ENCODE assay signal across 10 mouse cellular contexts in genomic region chr4:136829837-136830236, GRCm38 (mm10). TPM values are rescaled to one million over a fixed set of nuclear protein-coding genes. Genes with fewer than 3 reads are reported as not detected.
DNase-seq lines count a peak whose midpoint lies in the region; ATAC-seq and TF ChIP-seq lines count a peak whose summit lies in the region.
"Had no signal": no experiment of that assay in that cellular context is flagged by ENCODE, and none has a peak within 500 bp of the region (broad histone marks: within the 10 kb centered on the region; RNA-seq: fewer than 3 reads in every experiment).

No protein-coding gene starts in this region.

- H3K4me1 ChIP-seq in forebrain, embryonic 12.5 days, result peaks cover 94% of the 10 kb centered on the region
- peaks cover 72% of the 10 kb centered on the region for H3K4me1 ChIP-seq in forebrain, embryonic 15.5 days
- peaks cover 14% of the 10 kb centered on the region for H3K4me1 ChIP-seq in ES-Bruce4 (ENCODE audit: control insufficient read depth, insufficient read depth, low read length)
- peaks cover 91% of the 10 kb centered on the region for H3K4me1 ChIP-seq in hindbrain, embryonic 12.5 days
- peaks cover 95% of the 10 kb centered on the region for H3K4me1 ChIP-seq in midbrain, embryonic 13.5 days (replicated peaks)

- H3K9me3 ChIP-seq in forebrain, embryonic 12.5 days, result no peaks in the 10 kb centered on the region
- no peaks in the 10 kb centered on the region for H3K9me3 ChIP-seq in forebrain, embryonic 15.5 days
- no peaks in the 10 kb centered on the region for H3K9me3 ChIP-seq in ES-Bruce4 (replicated peaks; ENCODE audit: control insufficient read depth, insufficient read depth, low read length, poor library complexity, severe bottlenecking)
- H3K9me3 ChIP-seq in hindbrain, embryonic 12.5 days (replicated peaks), result no peaks in the 10 kb centered on the region
- no peaks in the 10 kb centered on the region for H3K9me3 ChIP-seq in midbrain, embryonic 13.5 days

- TF ChIP-seq POLR2A in ES-Bruce4 (IDR thresholded peaks at IDR 0.05; ENCODE audit: insufficient read depth, low read length), result no peak

- WGBS in forebrain, embryonic 12.5 days, result 15% methylated on average over 9 of the region's 9 CpGs
- WGBS in forebrain, embryonic 15.5 days, result 24% methylated on average over 9 of the region's 9 CpGs
- WGBS in hindbrain, embryonic 12.5 days, result 14% methylated on average over 9 of the region's 9 CpGs
- WGBS in midbrain, embryonic 13.5 days, result 10% methylated on average over 9 of the region's 9 CpGs

- ATAC-seq in forebrain, embryonic 12.5 days (ENCODE audit: low FRiP score), result no peak
- ATAC-seq in forebrain, embryonic 15.5 days (replicated peaks), result no peak
- ATAC-seq in hindbrain, embryonic 12.5 days (ENCODE audit: low FRiP score), result no peak
- ATAC-seq in midbrain, embryonic 13.5 days, result no peak

- TF ChIP-seq EP300 in ES-Bruce4 (IDR thresholded peaks at IDR 0.05; ENCODE audit: insufficient read depth, low read depth, low read length), result peak; percentile 51; the same call in 1 of the 2 replicates

- H3K27me3 ChIP-seq in forebrain, embryonic 12.5 days, result no peaks in the 10 kb centered on the region
- H3K27me3 ChIP-seq in forebrain, embryonic 15.5 days, result no peaks in the 10 kb centered on the region
- no peaks in the 10 kb centered on the region for H3K27me3 ChIP-seq in ES-Bruce4 (ENCODE audit: control insufficient read depth, insufficient read depth, low read length, poor library complexity, severe bottlenecking)
- no peaks in the 10 kb centered on the region for H3K27me3 ChIP-seq in hindbrain, embryonic 12.5 days
- H3K27me3 ChIP-seq in midbrain, embryonic 13.5 days, result no peaks in the 10 kb centered on the region

- TF ChIP-seq CTCF in ES-Bruce4 (IDR thresholded peaks at IDR 0.05; ENCODE audit: low read depth, low read length), result no peak

- peaks cover 12% of the 10 kb centered on the region; the same call in 1 of the 2 replicates for H3K36me3 ChIP-seq in forebrain, embryonic 12.5 days (replicated peaks)
- H3K36me3 ChIP-seq in forebrain, embryonic 15.5 days, result no peaks in the 10 kb centered on the region
- H3K36me3 ChIP-seq in ES-Bruce4 (ENCODE audit: control insufficient read depth, insufficient read depth, low read length, poor library complexity, severe bottlenecking), result no peaks in the 10 kb centered on the region
- peaks cover 6% of the 10 kb centered on the region; the same call in 1 of the 2 replicates for H3K36me3 ChIP-seq in hindbrain, embryonic 12.5 days
- peaks cover 7% of the 10 kb centered on the region; the same call in 1 of the 2 replicates for H3K36me3 ChIP-seq in midbrain, embryonic 13.5 days

- H3K27ac ChIP-seq in forebrain, embryonic 12.5 days, result peak overlapping the region; percentile 43
- H3K27ac ChIP-seq in forebrain, embryonic 15.5 days (replicated peaks), result no peak overlapping the region
- H3K27ac ChIP-seq in ES-Bruce4 (ENCODE audit: insufficient read depth, low read length), result 0 out of 2 replicates have a peak overlapping the region, but pooled peaks have one; percentile 20
- 0 out of 2 replicates have a peak overlapping the region, but pooled peaks have one; percentile 9 for H3K27ac ChIP-seq in hindbrain, embryonic 12.5 days
- peak overlapping the region; percentile 41; the same call in 1 of the 2 replicates for H3K27ac ChIP-seq in midbrain, embryonic 13.5 days

- H3K4me3 ChIP-seq in forebrain, embryonic 12.5 days (replicated peaks), result no peak overlapping the region
- H3K4me3 ChIP-seq in forebrain, embryonic 15.5 days, result no peak overlapping the region
- H3K4me3 ChIP-seq in ES-Bruce4 (ENCODE audit: low read depth, low read length), result peak overlapping the region; percentile 11; the same call in 1 of the 2 replicates
- no peak overlapping the region for H3K4me3 ChIP-seq in hindbrain, embryonic 12.5 days
- 0 out of 2 replicates have a peak overlapping the region, but pooled peaks have one; percentile 2 for H3K4me3 ChIP-seq in midbrain, embryonic 13.5 days (replicated peaks)

- H3K4me2 ChIP-seq in forebrain, embryonic 12.5 days, result peak overlapping the region; percentile 33
- H3K4me2 ChIP-seq in forebrain, embryonic 15.5 days (replicated peaks), result no peak overlapping the region
- H3K4me2 ChIP-seq in hindbrain, embryonic 12.5 days (replicated peaks), result peak overlapping the region; percentile 29
- H3K4me2 ChIP-seq in midbrain, embryonic 13.5 days (replicated peaks), result peak overlapping the region; percentile 39

- no peak for DNase-seq in adrenal gland, postnatal 4 days (ENCODE audit: low spot score in 2 of 2)
- no peak for DNase-seq in spleen, postnatal 10 days (ENCODE audit: low spot score in 2 of 2)
- no peak for DNase-seq in layer of hippocampus, adult 9-11 months
- DNase-seq: adrenal gland, adult 2 months; gastrocnemius, postnatal 14 days had no signal

- peak overlapping the region; percentile 25; the same call in 1 of the 2 replicates for H3K9ac ChIP-seq in forebrain, embryonic 12.5 days
- no peak overlapping the region for H3K9ac ChIP-seq in forebrain, embryonic 15.5 days (replicated peaks)
- no peak overlapping the region for H3K9ac ChIP-seq in ES-Bruce4 (ENCODE audit: low read depth, poor library complexity, severe bottlenecking)
- peak overlapping the region; percentile 35; the same call in 1 of the 2 replicates for H3K9ac ChIP-seq in hindbrain, embryonic 12.5 days
- peak overlapping the region; percentile 53; the same call in 1 of the 2 replicates for H3K9ac ChIP-seq in midbrain, embryonic 13.5 days (replicated peaks)

RNA-seq across cellular contexts. Expression of gene Ephb2, which starts 6.0 kb away (rescaled TPM):
- polyA plus RNA-seq in forebrain, embryonic 12.5 days (2016; fragmentation: Nextera tagmentation; extraction: Ambion mirVana), result 20.3 and 30.2 TPM in 2 replicates
- polyA plus RNA-seq in forebrain, embryonic 15.5 days (2015; fragmentation: Nextera tagmentation; extraction: Ambion mirVana), result 18.9 and 20.4 TPM in 2 replicates
- polyA plus RNA-seq in ES-Bruce4 (2011; ENCODE audit: insufficient read depth, insufficient read length, low read depth, missing spikeins), result 15.1 and 15.5 TPM in 2 replicates
- polyA plus RNA-seq in hindbrain, embryonic 12.5 days (2016; fragmentation: Nextera tagmentation; extraction: Ambion mirVana), result 25.4 and 30.8 TPM in 2 replicates
- polyA plus RNA-seq in midbrain, embryonic 13.5 days (2015; fragmentation: Nextera tagmentation; extraction: Ambion mirVana), result 20.3 and 25.0 TPM in 2 replicates
- 10 to 100 TPM; 16.9 to 21.2 TPM for total RNA-seq in adrenal gland, postnatal 4 days (2021)

RNA-seq across cellular contexts. Expression of gene C1qb, which starts 56.1 kb away (rescaled TPM):
- polyA plus RNA-seq in forebrain, embryonic 12.5 days (2016; fragmentation: Nextera tagmentation; extraction: Ambion mirVana), result 16.0 and 18.8 TPM in 2 replicates
- 28.2 and 30.5 TPM in 2 replicates for polyA plus RNA-seq in forebrain, embryonic 15.5 days (2015; fragmentation: Nextera tagmentation; extraction: Ambion mirVana)
- not detected in 2 replicates for polyA plus RNA-seq in ES-Bruce4 (2011; ENCODE audit: insufficient read depth, insufficient read length, low read depth, missing spikeins)
- 31.6 and 34.9 TPM in 2 replicates for polyA plus RNA-seq in hindbrain, embryonic 12.5 days (2016; fragmentation: Nextera tagmentation; extraction: Ambion mirVana)
- polyA plus RNA-seq in midbrain, embryonic 13.5 days (2015; fragmentation: Nextera tagmentation; extraction: Ambion mirVana), result 25.0 and 30.4 TPM in 2 replicates
- 10 to 100 TPM; 47.0 to 59.8 TPM for total RNA-seq in adrenal gland, postnatal 4 days (2021)

Comparison
In these comparisons a context has a peak if more than half of its experiments do, and no peak if none do; other contexts are left out.
1. H3K9ac ChIP-seq: peak in forebrain, embryonic 12.5 days (single experiment), hindbrain, embryonic 12.5 days (single experiment) and midbrain, embryonic 13.5 days (single experiment); none in forebrain, embryonic 15.5 days (single experiment) and ES-Bruce4 (single experiment).
2. H3K4me3 ChIP-seq: peak in ES-Bruce4 (single experiment) and midbrain, embryonic 13.5 days (single experiment); none in forebrain, embryonic 12.5 days (single experiment), forebrain, embryonic 15.5 days (single experiment) and hindbrain, embryonic 12.5 days (single experiment).
3. RNA of gene C1qb, which starts 56.1 kb away (polyA plus RNA-seq): 31.6 to 34.9 TPM in hindbrain, embryonic 12.5 days, 28.2 to 30.5 TPM in forebrain, embryonic 15.5 days, 25.0 to 30.4 TPM in midbrain, embryonic 13.5 days and 16.0 to 18.8 TPM in forebrain, embryonic 12.5 days; not detected in ES-Bruce4; every median in the first group is over 10 times any median in the second.